Mouse (Mus musculus) cerebellum, adult 18-20 months (tissue): Measurements from ENCODE around the gene Galnt11.

Experiments
- DNase-seq, 2 experiments: peaks; one replicate each; pipeline ENCODE4 v3.0.0; 2021

Galnt11 gene

GRCm38 (mm10) chr5:25254491-25254890, 32.8 kb downstream of the Galnt11 start:
- no peak for DNase-seq

- no peak for DNase-seq
Observed at GRCm38 (mm10) chr5:25256686-25257085, 35.0 kb downstream of the Galnt11 start.

- DNase-seq: no peak
Observed at GRCm38 (mm10) chr5:25261452-25261851, 39.7 kb downstream of the Galnt11 start.

GRCm38 (mm10) chr5:25262266-25262665, 40.6 kb downstream of the Galnt11 start:
- DNase-seq: no peak

GRCm38 (mm10) chr5:25268258-25268888, 46.7 kb downstream of the Galnt11 start:
- DNase-seq: no peak

- no peak for DNase-seq
Observed at GRCm38 (mm10) chr5:25275629-25276028, 53.9 kb downstream of the Galnt11 start.

GRCm38 (mm10) chr5:25276365-25276764, 54.7 kb downstream of the Galnt11 start:
- no peak for DNase-seq

GRCm38 (mm10) chr5:25283988-25284387, 62.3 kb downstream of the Galnt11 start:
- no peak for DNase-seq

- DNase-seq: peak in 1 of 2 experiments; percentile 9
Observed at GRCm38 (mm10) chr5:25296830-25297229, 75.1 kb downstream of the Galnt11 start.

- no peak for DNase-seq
Observed at GRCm38 (mm10) chr5:25310226-25310625, 88.5 kb downstream of the Galnt11 start.

GRCm38 (mm10) chr5:25313881-25314280, 92.2 kb downstream of the Galnt11 start:
- peak; percentile 18 to 33 for DNase-seq
